Mouse (Mus musculus): Measurements from ENCODE around the gene Zfp428.

The Zfp428 gene

DNA sequence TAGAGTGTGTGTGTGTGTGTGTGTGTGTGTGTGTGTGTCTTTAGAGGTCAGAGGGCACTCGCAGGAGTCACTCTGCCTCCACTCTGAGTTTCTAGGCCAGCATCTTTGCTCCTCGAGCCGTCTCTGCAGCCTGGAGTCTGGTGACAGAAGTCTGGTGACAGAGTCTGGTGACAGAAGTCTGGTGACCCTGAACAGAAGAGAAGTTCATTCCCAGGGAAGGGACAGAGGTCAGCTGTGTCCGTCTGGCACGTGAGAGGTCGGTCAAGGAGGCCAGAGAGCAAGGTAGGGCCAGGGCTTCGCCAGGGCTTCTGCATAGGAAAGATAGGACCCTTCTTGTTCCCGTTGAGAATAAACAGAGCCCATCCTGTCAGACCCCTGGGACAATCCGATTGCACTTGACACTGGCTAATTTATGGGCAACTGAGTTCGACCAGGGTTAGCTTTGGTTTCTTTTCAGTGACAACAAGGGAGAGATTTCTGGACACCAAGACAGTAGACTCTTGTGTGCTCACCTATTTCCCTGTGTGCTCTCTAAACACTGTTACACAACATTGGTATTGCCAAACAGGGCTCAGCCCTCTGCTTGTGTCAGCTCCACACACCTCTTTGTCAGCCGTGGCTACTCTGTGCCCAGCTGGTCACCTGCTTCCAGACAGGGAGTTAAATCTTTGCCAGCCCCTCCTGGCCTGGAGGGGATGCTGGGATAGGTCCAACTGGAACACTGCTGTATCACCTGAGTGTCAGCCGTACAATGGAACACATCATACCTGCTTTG lies 45.4 kb downstream of the Zfp428 start:
- DNase-seq (ENCODE audit: low spot score): no peak

DNA sequence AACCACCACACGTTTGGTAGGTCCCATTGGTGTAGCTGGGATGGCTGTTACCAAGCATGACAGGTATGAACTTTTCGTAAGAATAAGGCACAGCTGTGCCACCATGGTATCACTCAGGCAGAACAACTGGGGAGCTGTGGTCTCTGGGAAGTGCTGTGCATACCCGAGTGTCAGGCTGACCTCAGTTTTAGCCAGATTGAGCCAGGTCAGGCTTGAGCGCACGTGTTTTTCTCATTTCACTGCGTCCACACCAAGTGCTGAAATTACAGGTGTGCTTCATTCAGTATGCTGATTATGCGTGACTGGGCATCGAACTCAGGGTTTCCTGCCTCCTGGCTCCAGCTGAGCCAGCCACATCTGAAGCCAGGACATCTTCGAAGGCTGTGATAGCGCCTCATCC lies 49.0 kb downstream of the Zfp428 start:
- no peak for DNase-seq (ENCODE audit: low spot score)

DNA sequence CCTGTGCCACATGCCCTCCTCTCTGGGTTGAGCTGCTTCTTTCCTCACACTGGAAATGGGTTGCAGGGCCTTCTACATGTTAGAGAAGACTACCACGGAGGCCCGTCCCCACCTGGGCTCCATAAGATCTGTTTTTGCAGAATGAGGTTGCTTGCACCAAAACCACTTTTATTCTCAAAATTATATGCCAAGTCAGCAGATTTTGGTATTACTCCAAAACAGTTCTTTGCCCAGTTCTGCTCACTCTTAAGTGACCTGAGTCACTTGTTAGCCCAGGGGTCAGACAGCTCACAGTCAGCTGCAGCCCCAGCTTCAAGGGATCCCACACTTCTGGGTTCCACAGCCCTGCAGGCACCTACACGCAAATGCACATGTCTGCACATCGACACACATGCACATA lies 54.6 kb downstream of the Zfp428 start:
- DNase-seq (ENCODE audit: low spot score): no peak

DNA sequence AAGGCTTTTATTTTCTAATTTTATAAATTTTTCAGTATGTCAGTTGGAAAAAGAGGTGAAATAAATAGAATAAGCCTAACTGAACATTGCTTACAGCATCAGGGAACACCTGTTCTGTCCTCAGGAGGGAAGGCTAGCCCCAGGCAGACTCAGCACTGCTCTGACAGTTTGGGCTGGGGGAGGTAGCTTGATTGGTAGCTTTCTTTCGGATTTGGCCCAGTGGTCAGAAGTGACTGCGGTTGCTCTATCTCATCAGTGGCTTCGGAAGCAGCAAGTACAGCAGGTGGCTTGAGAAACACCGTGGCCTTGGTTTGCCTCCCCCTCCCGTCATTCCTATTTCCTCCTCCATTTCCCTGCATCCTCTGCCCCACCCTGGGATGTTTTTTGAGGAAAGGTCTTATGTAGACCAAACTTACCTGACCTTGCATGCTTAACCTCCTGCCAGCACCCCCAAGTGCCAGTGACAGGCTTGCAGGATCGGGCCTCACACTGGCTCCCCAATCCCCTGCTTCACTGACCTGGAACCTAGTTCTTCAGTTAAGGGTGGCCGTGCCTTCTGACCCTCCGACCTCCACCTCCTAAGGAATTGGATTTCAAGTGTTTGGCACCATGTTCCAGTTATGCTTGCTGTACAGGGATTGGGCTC lies 56.5 kb downstream of the Zfp428 start:
- no peak for DNase-seq (ENCODE audit: low spot score)

DNA sequence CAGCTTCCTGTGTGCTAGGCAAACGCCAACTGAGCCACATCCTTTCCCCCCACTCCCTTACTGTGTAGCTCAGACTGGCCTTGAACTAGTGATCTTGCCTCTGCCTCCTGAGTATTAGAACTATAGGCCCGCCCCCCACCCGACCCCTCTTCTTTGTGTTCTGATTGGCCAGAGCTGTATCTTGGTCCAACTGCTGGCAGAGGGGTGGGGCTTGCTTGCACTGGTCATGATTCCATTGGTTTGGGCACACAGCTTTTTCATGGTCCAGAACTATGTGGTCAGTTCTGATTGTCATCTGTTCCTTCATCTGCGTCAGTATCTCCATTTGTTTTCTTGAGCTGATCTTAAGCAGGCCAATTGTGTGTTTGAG lies 57.0 kb downstream of the Zfp428 start:
- DNase-seq (ENCODE audit: low spot score): no peak

DNA sequence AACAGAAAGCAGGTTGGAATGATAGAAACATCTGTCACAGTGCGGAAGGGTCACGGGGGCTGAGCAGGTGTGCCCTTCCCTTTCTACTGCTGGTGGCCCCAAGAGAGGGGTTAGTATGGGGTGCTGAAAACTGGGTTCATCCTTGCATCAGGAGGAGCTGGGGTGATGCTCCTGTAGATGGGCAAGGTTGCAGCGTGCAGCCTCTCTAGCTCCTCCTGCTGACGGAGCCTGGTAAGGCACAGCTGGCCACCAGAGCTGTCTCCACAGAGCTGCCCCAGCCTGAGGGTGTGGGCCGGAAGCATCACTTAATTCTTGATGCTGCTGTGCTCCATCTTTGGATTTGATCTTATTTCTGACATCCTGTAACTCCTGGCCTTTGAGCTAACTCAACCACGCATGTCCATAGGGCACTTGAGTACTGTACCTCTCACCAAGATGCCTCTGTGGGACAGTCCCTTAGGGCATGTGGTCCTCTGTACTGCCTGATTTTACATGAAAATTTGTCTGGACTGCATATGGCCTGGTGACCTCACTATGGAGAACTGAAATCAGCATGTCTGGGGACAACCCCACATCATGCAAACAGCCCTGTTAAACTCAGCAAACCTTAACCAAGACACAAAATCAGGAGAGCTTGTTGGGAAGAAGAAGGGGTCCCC lies 57.9 kb downstream of the Zfp428 start:
- peak; percentile 64 for DNase-seq (ENCODE audit: low spot score)

Measured in lung, postnatal 25 days (tissue).